Mouse (Mus musculus): ENCODE measurements at regions not wholly inside any gene's neighbourhood (a gene's known extent, or its start where the extent isn't known, plus 50 kb on each side); places are given as distances from the start of the nearest gene placed in this dataset.

GRCm38 (mm10) chr14:92958138-92958537, 932.3 kb downstream of the Pcdh9 start:
- no peak for DNase-seq (ENCODE audit: low spot score in 2 of 2)
- intact Hi-C loops (cut with DNase I): no loop called here

GRCm38 (mm10) chr14:92955485-92955884, 935.0 kb downstream of the Pcdh9 start:
- DNase-seq (ENCODE audit: low spot score in 2 of 2): no peak
- intact Hi-C loops (cut with DNase I): no loop called here

- intact Hi-C loops (cut with DNase I): no loop called here
- peak; percentile 9 to 17 for DNase-seq (ENCODE audit: low spot score in 2 of 2)
Measured at GRCm38 (mm10) chr14:92907623-92908045, 982.8 kb downstream of the Pcdh9 start.

- intact Hi-C loops (cut with DNase I): no loop called here
- DNase-seq (ENCODE audit: low spot score in 2 of 2): no peak
Measured at GRCm38 (mm10) chr14:92874548-92874947, 1015.9 kb downstream of the Pcdh9 start.

- intact Hi-C loops (cut with DNase I): no loop called here
- no peak for DNase-seq (ENCODE audit: low spot score in 2 of 2)
Measured at GRCm38 (mm10) chr14:92866462-92866861, 1024.0 kb downstream of the Pcdh9 start.

- intact Hi-C loops (cut with DNase I): no loop called here
- DNase-seq (ENCODE audit: low spot score in 2 of 2): no peak
Measured at GRCm38 (mm10) chr14:92862942-92863341, 1027.5 kb downstream of the Pcdh9 start.

GRCm38 (mm10) chr14:92860723-92861122, 1029.8 kb downstream of the Pcdh9 start:
- DNase-seq (ENCODE audit: low spot score in 2 of 2): no peak
- intact Hi-C loops (cut with DNase I): no loop called here

- intact Hi-C loops (cut with DNase I): no loop called here
Measured at GRCm38 (mm10) chr14:92833646-92834045, 1056.8 kb downstream of the Pcdh9 start.

GRCm38 (mm10) chr14:92829171-92829570, 1061.3 kb downstream of the Pcdh9 start:
- intact Hi-C loops (cut with DNase I): no loop called here
- DNase-seq (ENCODE audit: low spot score in 2 of 2): no peak

More at GRCm38 (mm10) chr14:92833646-92834045, 1056.8 kb downstream of the Pcdh9 start:
- DNase-seq (ENCODE audit: low spot score in 2 of 2): no peak

GRCm38 (mm10) chr14:92826576-92827284, 1063.7 kb downstream of the Pcdh9 start:
- no peak for DNase-seq (ENCODE audit: low spot score in 2 of 2)
- intact Hi-C loops (cut with DNase I): no loop called here

GRCm38 (mm10) chr14:92820061-92820460, 1070.4 kb downstream of the Pcdh9 start:
- DNase-seq (ENCODE audit: low spot score in 2 of 2): no peak
- intact Hi-C loops (cut with DNase I): no loop called here
